Mouse (Mus musculus) ovary, postnatal 10 days (tissue): ENCODE measurements around the gene Wnt7b.

Experiments used
- DNase-seq: peaks from one replicate; pipeline ENCODE4 v3.0.0; 2022; ENCODE audit warnings: low spot score

The Wnt7b gene

DNA sequence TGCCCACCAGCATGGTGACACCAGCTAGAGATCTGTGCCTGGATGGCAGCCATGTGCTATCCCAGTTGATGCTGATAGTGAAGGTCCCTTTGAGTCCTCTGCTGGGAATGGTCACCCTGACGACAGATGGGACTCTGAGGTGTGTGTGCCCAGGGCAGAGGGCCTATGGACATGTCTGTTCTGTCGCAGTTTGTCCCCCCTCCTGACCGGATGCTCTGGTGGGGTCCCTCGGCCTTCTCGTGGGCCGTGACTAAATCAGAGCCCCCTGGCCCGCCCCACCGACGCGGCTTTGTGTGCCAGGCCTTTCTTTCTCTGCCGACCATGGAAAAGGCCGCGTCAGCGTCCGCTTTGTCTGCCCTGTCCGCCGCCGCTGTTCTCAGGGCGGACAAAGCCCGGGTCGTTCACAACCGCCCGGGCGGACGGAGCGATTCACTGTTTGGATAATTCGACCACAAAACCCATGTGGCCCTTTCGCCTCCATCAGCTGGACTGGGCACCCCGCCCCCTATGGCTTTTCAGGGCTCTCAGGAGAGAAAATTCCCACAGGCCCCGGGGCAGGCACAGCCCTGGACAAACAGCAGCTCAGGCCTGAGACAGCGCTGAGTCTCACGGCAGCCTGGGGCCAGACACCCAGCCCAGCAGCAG is 74.8 kb downstream of the Wnt7b start:
- DNase-seq, result no peak

DNA sequence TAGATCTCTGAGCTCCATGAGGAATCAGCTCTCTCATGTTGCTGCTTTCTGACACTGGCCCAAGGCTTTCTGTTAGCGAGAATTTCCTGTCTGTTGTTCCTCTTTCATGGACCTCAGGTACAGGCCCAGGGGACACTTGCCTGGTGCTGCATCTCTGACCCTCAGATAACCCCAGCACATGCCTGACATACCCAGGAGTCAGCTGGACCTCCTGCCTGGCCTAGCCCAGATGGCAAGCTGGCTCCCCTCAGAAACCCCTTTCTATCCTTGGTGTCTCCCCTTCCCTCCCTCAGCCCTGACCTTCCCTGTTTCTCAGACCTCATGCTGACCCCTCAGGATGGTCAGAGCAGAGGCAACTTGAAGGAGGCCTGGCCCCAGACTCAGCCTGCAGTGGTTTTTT is 75.6 kb downstream of the Wnt7b start:
- DNase-seq, result no peak

- DNase-seq, result peak; percentile 34
Observed at GRCm38 (mm10) chr15:85505118-85505925, 77.0 kb downstream of the Wnt7b start.

DNA sequence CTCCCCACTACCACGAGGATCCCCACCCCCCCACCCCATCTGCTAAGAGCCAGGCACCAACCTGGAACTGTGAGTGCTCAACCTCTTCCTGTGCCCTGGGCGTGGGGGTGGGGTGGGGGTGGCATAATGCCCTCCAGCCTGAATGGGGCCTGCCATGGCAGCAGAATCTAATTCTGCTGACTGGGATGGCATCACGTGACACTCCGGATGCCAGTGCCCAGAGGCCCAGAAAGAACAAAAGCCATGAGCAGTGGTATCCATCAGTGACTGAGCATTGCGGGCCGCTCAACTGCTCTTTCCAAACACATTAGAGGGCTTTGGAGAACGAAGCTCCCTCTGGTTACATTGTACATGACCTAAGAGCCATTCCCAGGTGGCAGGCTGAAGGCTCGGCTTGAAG is 79.1 kb downstream of the Wnt7b start, which contains the start of gene 7530416G11Rik:
TSS of gene 7530416G11Rik (minus strand) at position 101 of the 400 bp plus-strand sequence.
- DNase-seq, result no peak

DNA sequence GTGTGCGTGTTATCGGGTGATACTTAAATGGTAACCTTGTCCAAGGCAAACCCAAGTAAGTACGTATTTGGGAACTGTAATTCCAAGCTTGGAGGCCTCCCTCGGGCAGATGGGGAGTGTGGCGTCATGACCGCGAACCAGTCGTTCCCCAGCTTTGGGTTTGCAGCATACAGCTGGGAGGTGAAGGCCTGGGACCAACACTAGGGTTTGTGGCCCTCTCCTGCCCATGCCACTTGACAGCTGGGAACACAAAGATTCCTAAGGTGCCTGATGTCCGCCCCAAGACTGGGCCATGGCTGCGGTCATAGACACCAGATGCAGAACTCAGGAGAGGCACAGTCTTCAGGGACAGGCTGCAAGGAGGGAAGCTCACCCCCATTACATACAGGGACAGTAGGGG is 82.0 kb downstream of the Wnt7b start:
- DNase-seq, result no peak

GRCm38 (mm10) chr15:85497981-85498475 is 84.2 kb downstream of the Wnt7b start:
- DNase-seq, result no peak

DNA sequence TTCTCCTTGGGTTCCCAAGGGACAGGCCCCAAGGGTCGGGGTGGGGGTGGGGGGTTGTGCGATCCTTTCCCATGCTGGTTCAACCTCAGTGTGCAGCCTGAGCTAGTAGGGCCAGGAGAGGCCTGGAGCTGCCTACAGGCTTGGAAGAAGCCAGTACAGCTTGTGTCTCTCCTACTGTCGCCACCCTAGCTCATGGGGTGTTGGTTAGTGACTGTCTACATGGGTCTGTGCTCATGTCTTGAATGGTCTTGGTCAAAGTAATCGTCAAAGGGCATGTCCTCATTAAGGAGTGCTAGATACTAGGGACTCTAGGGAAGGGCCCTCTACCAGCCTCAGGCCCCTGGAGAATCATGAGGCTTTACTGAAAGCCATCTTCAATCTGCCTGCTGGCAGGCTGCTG is 84.7 kb downstream of the Wnt7b start:
- no peak for DNase-seq

GRCm38 (mm10) chr15:85494163-85494621 is 88.1 kb downstream of the Wnt7b start:
- DNase-seq, result no peak

DNA sequence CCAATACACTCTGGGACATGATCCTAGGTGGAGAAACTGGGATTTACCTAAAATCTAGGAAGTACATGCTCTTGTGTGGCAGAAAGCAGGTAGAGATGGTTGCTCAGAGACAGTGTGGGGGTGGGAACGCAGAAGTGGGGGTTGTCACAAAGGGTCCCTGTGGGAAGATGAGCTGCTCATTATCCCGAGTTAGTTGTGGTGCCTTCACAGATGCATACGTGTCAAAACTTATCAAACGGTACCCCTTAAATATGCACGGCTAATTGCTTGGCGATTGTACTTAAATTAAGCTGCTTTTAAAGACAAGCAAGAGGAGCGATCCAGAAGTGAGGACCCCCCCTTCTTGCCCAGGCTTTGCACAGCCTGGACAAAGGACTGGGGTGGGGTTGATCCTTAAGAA is 92.5 kb downstream of the Wnt7b start:
- DNase-seq, result no peak

- no peak for DNase-seq
Observed at GRCm38 (mm10) chr15:85488900-85489299, 93.4 kb downstream of the Wnt7b start.
